Mouse (Mus musculus): ENCODE measurements around the gene Spon2. TPM values are rescaled to one million over a fixed set of nuclear protein-coding genes. Genes with fewer than 3 reads are reported as not detected.

Spon2 gene
- polyA plus RNA-seq, 1 experiment from 2014 or later = 59.7 TPM

- Histone ChIP-seq H3K4me2 (no peak overlapping the region), H3K4me3 (no peak overlapping the region), H3K27ac (no peak overlapping the region), H3K9ac (no peak overlapping the region), H3K9me3 (replicated peaks) (no peaks in the 10 kb centered on the region), H3K36me3 (no peaks in the 10 kb centered on the region), H3K27me3 (peaks cover 5% of the 10 kb centered on the region; the same call in 1 of the 2 replicates), H3K4me1 (replicated peaks) (peaks cover 5% of the 10 kb centered on the region)
- ATAC-seq (replicated peaks; ENCODE audit: insufficient number of reproducible peaks, insufficient read depth, low FRiP score, low read depth) = no peak
- WGBS = 38% methylated on average over 1 of the region's 1 CpGs
Measured at GRCm38 (mm10) chr5:33200071-33200470, 18.2 kb downstream of the Spon2 start.

GRCm38 (mm10) chr5:33195246-33195852 is 22.9 kb downstream of the Spon2 start:
- no peak overlapping the region for H3K27ac ChIP-seq
- 65% methylated on average over 9 of the region's 9 CpGs for WGBS
- H3K36me3 ChIP-seq = no peaks in the 10 kb centered on the region
- peaks cover 7% of the 10 kb centered on the region for H3K4me1 ChIP-seq (replicated peaks)
- H3K27me3 ChIP-seq = no peaks in the 10 kb centered on the region
- H3K9me3 ChIP-seq (replicated peaks) = no peaks in the 10 kb centered on the region
- no peak overlapping the region for H3K4me3 ChIP-seq
- no peak overlapping the region for H3K9ac ChIP-seq
- H3K4me2 ChIP-seq = no peak overlapping the region
- ATAC-seq (replicated peaks; ENCODE audit: insufficient number of reproducible peaks, insufficient read depth, low FRiP score, low read depth) = no peak

- no peaks in the 10 kb centered on the region for H3K9me3 ChIP-seq (replicated peaks)
- H3K9ac ChIP-seq = no peak overlapping the region
- no peak overlapping the region for H3K4me2 ChIP-seq
- H3K36me3 ChIP-seq = no peaks in the 10 kb centered on the region
- H3K27ac ChIP-seq = no peak overlapping the region
- H3K4me3 ChIP-seq = no peak overlapping the region
- 9% methylated on average over 7 of the region's 7 CpGs for WGBS
- no peaks in the 10 kb centered on the region for H3K27me3 ChIP-seq
- ATAC-seq (replicated peaks; ENCODE audit: insufficient number of reproducible peaks, insufficient read depth, low FRiP score, low read depth) = no peak
- H3K4me1 ChIP-seq (replicated peaks) = peaks cover 7% of the 10 kb centered on the region
Measured at GRCm38 (mm10) chr5:33193567-33193966, 24.7 kb downstream of the Spon2 start.

Other genes starting within 250 kb of the Spon2 start
- 434 and 441 TPM in 2 replicates for gene Ywhah, start 199.6 kb downstream of the Spon2 start, polyA plus RNA-seq (2015; fragmentation: Nextera tagmentation; extraction: Ambion mirVana)
- gene Slc5a1, start 114.2 kb downstream of the Spon2 start, polyA plus RNA-seq (2015; fragmentation: Nextera tagmentation; extraction: Ambion mirVana) = not detected in 2 replicates
- 190 and 256 TPM in 2 replicates for gene Ctbp1, start 56.5 kb upstream of the Spon2 start, polyA plus RNA-seq (2015; fragmentation: Nextera tagmentation; extraction: Ambion mirVana)
- gene Maea, start 117.1 kb upstream of the Spon2 start, polyA plus RNA-seq (2015; fragmentation: Nextera tagmentation; extraction: Ambion mirVana) = 120 and 123 TPM in 2 replicates
- gene Uvssa, start 160.1 kb upstream of the Spon2 start, polyA plus RNA-seq (2015; fragmentation: Nextera tagmentation; extraction: Ambion mirVana) = 3.8 and 5.2 TPM in 2 replicates
- gene Nkx1-1, start 215.5 kb upstream of the Spon2 start, polyA plus RNA-seq (2015; fragmentation: Nextera tagmentation; extraction: Ambion mirVana) = not detected in 2 replicates